In the genomic region with DNA sequence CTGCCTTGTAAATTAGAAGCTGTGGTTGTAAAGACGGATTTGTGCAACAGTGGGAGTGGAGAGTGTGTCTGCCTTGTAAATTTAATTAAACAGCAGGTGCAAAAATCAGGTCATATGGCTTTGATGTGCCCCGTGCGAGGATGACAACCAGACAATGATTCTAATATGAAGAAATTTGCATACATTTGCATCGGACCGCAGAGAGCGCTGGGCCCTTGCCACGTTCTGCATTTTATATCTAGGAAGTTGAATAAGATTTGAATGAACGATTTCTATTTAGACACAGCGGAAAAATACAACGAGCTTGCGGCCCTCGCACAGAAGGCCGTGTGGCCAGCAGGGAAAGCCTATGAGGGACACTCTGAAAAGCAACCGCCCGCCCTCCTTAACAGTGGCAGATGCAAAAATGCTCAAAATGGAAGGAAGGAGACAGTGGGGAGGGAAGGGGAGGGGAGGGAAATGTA, we compare ENCODE assay signal across 15 mouse cellular contexts.
DNase-seq lines count a peak whose midpoint lies in the region; ATAC-seq lines count a peak whose summit lies in the region.
"Had no signal": no experiment of that assay in that cellular context is flagged by ENCODE, and none has a peak within 500 bp of the region (broad histone marks: within the 10 kb centered on the region; RNA-seq: fewer than 3 reads in every experiment).

No protein-coding gene starts in this region.

- no peak overlapping the region for H3K4me3 ChIP-seq in midbrain, embryonic 14.5 days (replicated peaks; ENCODE audit: low read depth, low read length)
- H3K4me3 ChIP-seq in midbrain, embryonic 10.5 days, result no peak overlapping the region
- H3K4me3 ChIP-seq: erythroblast, embryonic 14.5 days; layer of hippocampus, adult 2 months; limb, embryonic 13.5 days had no signal

- H3K9ac ChIP-seq in midbrain, embryonic 14.5 days (replicated peaks; ENCODE audit: low read length), result no peak overlapping the region
- H3K9ac ChIP-seq: limb, embryonic 13.5 days had no signal

- H3K27ac ChIP-seq in midbrain, embryonic 14.5 days (replicated peaks; ENCODE audit: low read depth, low read length), result 0 out of 2 replicates have a peak overlapping the region, but pooled peaks have one; percentile 15
- no peak overlapping the region for H3K27ac ChIP-seq in midbrain, embryonic 10.5 days (replicated peaks)
- H3K27ac ChIP-seq: layer of hippocampus, adult 2 months; limb, embryonic 13.5 days had no signal

- peak; percentile 58; the same call in 1 of the 2 replicates for ATAC-seq in midbrain, embryonic 14.5 days (ENCODE audit: low FRiP score, low TSS enrichment)

- WGBS in midbrain, embryonic 14.5 days, result 37% methylated on average over 15 of the region's 15 CpGs
- 93% methylated on average over 15 of the region's 15 CpGs for WGBS in midbrain, embryonic 10.5 days

- H3K27me3 ChIP-seq in midbrain, embryonic 14.5 days (ENCODE audit: control insufficient read depth, insufficient read depth, low read length), result no peaks in the 10 kb centered on the region
- no peaks in the 10 kb centered on the region for H3K27me3 ChIP-seq in midbrain, embryonic 10.5 days (ENCODE audit: low read depth, poor library complexity, severe bottlenecking)
- H3K27me3 ChIP-seq: limb, embryonic 13.5 days had no signal

- H3K4me1 ChIP-seq in midbrain, embryonic 14.5 days (ENCODE audit: control insufficient read depth, insufficient read depth, low read length), result no peaks in the 10 kb centered on the region
- H3K4me1 ChIP-seq in midbrain, embryonic 10.5 days, result no peaks in the 10 kb centered on the region
- H3K4me1 ChIP-seq: limb, embryonic 13.5 days had no signal

- DNase-seq in midbrain, embryonic 14.5 days, result peak; percentile 68
- DNase-seq in midbrain, embryonic 10.5 days (ENCODE audit: low spot score), result no peak
- peak; percentile 12 to 26 for DNase-seq in frontal cortex, postnatal 14 days (ENCODE audit: low spot score in 2 of 2)
- DNase-seq in left cerebral cortex, postnatal 14 days (ENCODE audit: low spot score in 2 of 2), result peak; percentile 41 to 54
- DNase-seq in right cerebral cortex, postnatal 14 days, result peak; percentile 31
- no peak for DNase-seq in thymus, postnatal 0 days (ENCODE audit: low spot score)
- no peak for DNase-seq in thymus, postnatal 14 days
- no peak for DNase-seq in adrenal gland, adult 2 months
- DNase-seq: cerebellum, adult 2 months; heart, postnatal 14 days; kidney, adult 9 months; lung, adult 18-20 months had no signal

- H3K4me2 ChIP-seq in midbrain, embryonic 14.5 days (ENCODE audit: low read length), result no peak overlapping the region
- H3K4me2 ChIP-seq: limb, embryonic 13.5 days had no signal

- intact Hi-C loops in left cerebral cortex, postnatal 14 days (cut with DNase I), result loop anchor here (5.0 to 10.0 kb wide), 4 partner anchors 140 to 1130 kb away; a partner anchor contains a TSS

- H3K9me3 ChIP-seq in midbrain, embryonic 14.5 days (ENCODE audit: control insufficient read depth, low read length), result no peaks in the 10 kb centered on the region
- H3K9me3 ChIP-seq in midbrain, embryonic 10.5 days (replicated peaks), result no peaks in the 10 kb centered on the region
- H3K9me3 ChIP-seq: limb, embryonic 13.5 days had no signal

- no peaks in the 10 kb centered on the region for H3K36me3 ChIP-seq in midbrain, embryonic 14.5 days (ENCODE audit: control insufficient read depth, insufficient read depth, low read length)
- H3K36me3 ChIP-seq in midbrain, embryonic 10.5 days, result no peaks in the 10 kb centered on the region
- H3K36me3 ChIP-seq: limb, embryonic 13.5 days had no signal

Comparison
In these comparisons a context has a peak if more than half of its experiments do, and no peak if none do; other contexts are left out.
1. DNase-seq: peak in midbrain, embryonic 14.5 days (single experiment), frontal cortex, postnatal 14 days (2 of 2), left cerebral cortex, postnatal 14 days (2 of 2) and right cerebral cortex, postnatal 14 days (single experiment); none in midbrain, embryonic 10.5 days (single experiment), thymus, postnatal 0 days (single experiment), thymus, postnatal 14 days (single experiment) and adrenal gland, adult 2 months (single experiment).